Mouse (Mus musculus): ENCODE results near the gene Atp10a.
A peak's percentile ranks its signal among the peaks of the same experiment; 100 is the strongest.

Gene Atp10a

GRCm38 (mm10) chr7:58787585-58787984 lies 131.6 kb downstream of the Atp10a start:
- DNase-seq (ENCODE audit: low spot score in 2 of 2), result no peak

- no peak for DNase-seq (ENCODE audit: low spot score in 2 of 2)
These were observed 132.7 kb downstream of the Atp10a start for GRCm38 (mm10) chr7:58788424-58789261.

- DNase-seq (ENCODE audit: low spot score in 2 of 2), result no peak
These were observed 141.3 kb downstream of the Atp10a start for GRCm38 (mm10) chr7:58797281-58797680.

- no peak for DNase-seq (ENCODE audit: low spot score in 2 of 2)
These were observed 144.9 kb downstream of the Atp10a start for GRCm38 (mm10) chr7:58800916-58801315.

- DNase-seq (ENCODE audit: low spot score in 2 of 2), result no peak
These were observed 145.8 kb downstream of the Atp10a start for GRCm38 (mm10) chr7:58801791-58802190.

GRCm38 (mm10) chr7:58822147-58822681 lies 166.2 kb downstream of the Atp10a start:
- no peak for DNase-seq (ENCODE audit: low spot score in 2 of 2)

GRCm38 (mm10) chr7:58824686-58825085 lies 168.7 kb downstream of the Atp10a start:
- DNase-seq (ENCODE audit: low spot score in 2 of 2), result peak; percentile 21 to 57

GRCm38 (mm10) chr7:58829111-58829510 lies 173.1 kb downstream of the Atp10a start:
- peak; percentile 13 to 36 for DNase-seq (ENCODE audit: low spot score in 2 of 2)

- peak in 1 of 2 experiments; percentile 3 for DNase-seq (ENCODE audit: low spot score in 2 of 2)
These were observed 181.1 kb downstream of the Atp10a start for GRCm38 (mm10) chr7:58836855-58837606.

GRCm38 (mm10) chr7:58840367-58840766 lies 184.4 kb downstream of the Atp10a start:
- DNase-seq (ENCODE audit: low spot score in 2 of 2), result no peak

- DNase-seq (ENCODE audit: low spot score in 2 of 2), result no peak
These were observed 185.1 kb downstream of the Atp10a start for GRCm38 (mm10) chr7:58841066-58841465.

GRCm38 (mm10) chr7:58842818-58843217 lies 186.9 kb downstream of the Atp10a start:
- no peak for DNase-seq (ENCODE audit: low spot score in 2 of 2)

- DNase-seq (ENCODE audit: low spot score in 2 of 2), result peak in 1 of 2 experiments; percentile 9
These were observed 187.9 kb downstream of the Atp10a start for GRCm38 (mm10) chr7:58843767-58844445.

- no peak for DNase-seq (ENCODE audit: low spot score in 2 of 2)
These were observed 188.5 kb downstream of the Atp10a start for GRCm38 (mm10) chr7:58844449-58844848.

GRCm38 (mm10) chr7:58858921-58859320 lies 203.0 kb downstream of the Atp10a start:
- no peak for DNase-seq (ENCODE audit: low spot score in 2 of 2)

GRCm38 (mm10) chr7:58863174-58863573 lies 207.2 kb downstream of the Atp10a start:
- no peak for DNase-seq (ENCODE audit: low spot score in 2 of 2)

- no peak for DNase-seq (ENCODE audit: low spot score in 2 of 2)
These were observed 211.1 kb downstream of the Atp10a start for GRCm38 (mm10) chr7:58866865-58867614.

- no peak for DNase-seq (ENCODE audit: low spot score in 2 of 2)
These were observed 214.7 kb downstream of the Atp10a start for GRCm38 (mm10) chr7:58870661-58871060.

- no peak for DNase-seq (ENCODE audit: low spot score in 2 of 2)
These were observed 217.7 kb downstream of the Atp10a start for GRCm38 (mm10) chr7:58873676-58874075.

All from natural killer cell, adult 2 months (primary cell).